15 mouse cellular contexts compared by ENCODE assay signal in the genomic region with DNA sequence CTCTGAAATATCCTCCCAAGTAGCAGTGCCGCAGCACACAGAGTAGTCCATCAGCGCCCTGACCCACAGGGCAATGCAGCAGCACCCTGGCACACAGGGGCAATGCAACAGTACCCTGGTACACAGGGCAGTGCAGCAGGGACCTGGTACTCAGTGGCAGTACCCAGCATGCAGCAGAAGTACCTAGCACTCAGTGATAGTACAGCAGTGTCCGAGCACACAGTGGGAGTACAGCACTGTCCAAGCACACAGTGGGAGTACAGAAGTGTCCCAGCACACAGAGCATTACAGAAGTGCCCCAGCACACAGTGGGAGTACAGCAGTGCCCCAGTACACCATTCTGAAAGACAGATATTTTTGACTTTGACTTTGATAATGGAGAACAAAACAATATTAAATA.
"Had no signal": no experiment of that assay in that cellular context is flagged by ENCODE, and none has a peak within 500 bp of the region (broad histone marks: within the 10 kb centered on the region; RNA-seq: fewer than 3 reads in every experiment).

No protein-coding gene starts in this region.

- H3K36me3 ChIP-seq: liver, embryonic 13.5 days; midbrain, embryonic 10.5 days; neural tube, embryonic 12.5 days; stomach, embryonic 15.5 days had no signal

- ATAC-seq: inflammation-experienced regulatory T-cells, adult 6 months; intestine, embryonic 16.5 days had no signal

- H3K4me1 ChIP-seq: liver, embryonic 13.5 days; midbrain, embryonic 10.5 days; stomach, embryonic 15.5 days had no signal

- H3K9ac ChIP-seq: liver, embryonic 13.5 days; neural tube, embryonic 12.5 days; stomach, embryonic 15.5 days had no signal

- H3K4me3 ChIP-seq: left cerebral cortex, adult 2 months; liver, embryonic 13.5 days; midbrain, embryonic 10.5 days; neural tube, embryonic 12.5 days; stomach, embryonic 15.5 days had no signal

- DNase-seq: kidney, adult 18-20 months; liver, embryonic 13.5 days; lung, adult 2 months; lung, postnatal 14 days; lung, postnatal 4 days; retina, postnatal 1 day; right cerebral cortex, postnatal 25 days; spleen, adult 18-20 months; thymus, postnatal 25 days had no signal

- H3K27ac ChIP-seq: left cerebral cortex, adult 2 months; liver, embryonic 13.5 days; midbrain, embryonic 10.5 days; neural tube, embryonic 12.5 days; stomach, embryonic 15.5 days had no signal

- H3K9me3 ChIP-seq: liver, embryonic 13.5 days; midbrain, embryonic 10.5 days; neural tube, embryonic 12.5 days; stomach, embryonic 15.5 days had no signal

- H3K4me2 ChIP-seq: liver, embryonic 13.5 days; neural tube, embryonic 12.5 days; stomach, embryonic 15.5 days had no signal

- H3K27me3 ChIP-seq: liver, embryonic 13.5 days; neural tube, embryonic 12.5 days; stomach, embryonic 15.5 days had no signal
